Mouse (Mus musculus) embryonic fibroblast, embryonic 13.5 days (primary cell): Measurements from ENCODE around the gene 4930502E18Rik. TPM values are rescaled to one million over a fixed set of nuclear protein-coding genes. Genes with fewer than 3 reads are reported as not detected.
A peak's percentile ranks its signal among the peaks of the same experiment; 100 is the strongest.

ENCODE experiments used
- H3K27ac ChIP-seq: 2 replicates; pipeline ENCODE4 v1.5.1; 2012; ENCODE audit warnings: low read length, control low read depth, inconsistent platforms; ENCODE audit not compliant: insufficient read depth
- H3K4me1 ChIP-seq: 2 replicates; pipeline ENCODE4 v1.6.1; 2011; ENCODE audit warnings: low read length; ENCODE audit not compliant: control insufficient read depth, insufficient read depth
- H3K4me3 ChIP-seq: 2 replicates; pipeline ENCODE4 v1.5.1; 2011; ENCODE audit warnings: mild to moderate bottlenecking, control low read depth, low read length; ENCODE audit not compliant: insufficient read depth
- CTCF ChIP-seq: IDR thresholded peaks from 2 replicates; pipeline ENCODE4 v1.5.1; 2011; ENCODE audit warnings: mild to moderate bottlenecking, control low read depth, low read length, moderate library complexity, borderline replicate concordance; ENCODE audit not compliant: insufficient read depth
- POLR2A ChIP-seq: IDR thresholded peaks from 2 replicates; pipeline ENCODE4 v1.6.1; 2011; ENCODE audit warnings: low read depth, mild to moderate bottlenecking, control low read depth, low read length, moderate library complexity
- polyA plus RNA-seq: library from polyadenylated mRNA; stranded (reverse); fragments of >200 nt; gene quantifications from 2 replicates; pipeline ENCODE4 v1.2.4, GENCODE M21; 2011; ENCODE audit warnings: low read depth; ENCODE audit not compliant: missing spikeins, insufficient read length

The 4930502E18Rik gene
- polyA plus RNA-seq, 1 experiment, result not detected

DNA sequence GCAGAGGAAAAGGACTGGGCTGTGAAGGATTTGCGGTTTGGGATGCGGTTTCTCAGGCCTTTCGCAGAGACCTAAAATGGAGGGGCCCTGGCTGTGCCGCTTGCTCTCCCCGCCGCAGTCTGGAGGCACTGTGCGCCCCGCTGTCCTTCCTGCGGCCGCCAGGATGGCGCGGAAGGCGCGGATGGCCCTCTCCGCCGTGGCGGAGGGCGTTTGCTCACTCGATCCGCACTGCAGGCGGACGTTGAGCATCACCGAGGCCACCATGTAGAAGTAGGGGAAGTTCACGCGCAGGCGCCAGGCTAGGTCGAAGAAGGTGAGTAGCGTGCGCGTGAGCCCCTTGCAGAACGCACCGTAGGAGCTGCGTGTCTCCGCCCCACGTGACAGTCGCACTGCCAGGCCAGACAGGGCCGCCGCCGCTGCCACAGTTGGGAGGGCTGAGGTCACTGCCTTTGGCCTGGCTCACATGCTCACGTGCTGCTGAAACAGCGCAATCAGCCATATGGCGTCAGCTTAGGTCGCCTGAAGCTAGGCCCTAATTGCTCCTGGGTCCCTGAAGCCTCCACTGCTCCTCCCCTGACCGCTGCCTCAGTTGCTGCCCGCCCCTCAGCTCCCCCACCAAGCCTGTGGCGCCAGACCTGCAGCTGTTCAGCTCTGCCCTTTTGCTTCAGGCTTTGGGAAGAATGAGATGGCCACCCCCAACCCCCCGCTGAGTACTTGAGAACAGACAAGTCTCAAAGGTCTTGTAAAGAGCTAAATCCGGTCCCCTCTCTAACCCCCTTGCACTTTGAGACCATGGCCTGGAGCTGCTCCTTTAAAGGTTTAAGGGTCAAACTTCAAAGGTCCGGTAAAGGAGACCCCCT lies 8.1 kb upstream of the 4930502E18Rik start:
- TF ChIP-seq POLR2A, result no peak
- no peak for TF ChIP-seq CTCF
- no peaks in the 10 kb centered on the region for H3K4me1 ChIP-seq
- H3K4me3 ChIP-seq, result peak overlapping the region; percentile 15; the same call in 1 of the 2 replicates
- H3K27ac ChIP-seq, result no peak overlapping the region

DNA sequence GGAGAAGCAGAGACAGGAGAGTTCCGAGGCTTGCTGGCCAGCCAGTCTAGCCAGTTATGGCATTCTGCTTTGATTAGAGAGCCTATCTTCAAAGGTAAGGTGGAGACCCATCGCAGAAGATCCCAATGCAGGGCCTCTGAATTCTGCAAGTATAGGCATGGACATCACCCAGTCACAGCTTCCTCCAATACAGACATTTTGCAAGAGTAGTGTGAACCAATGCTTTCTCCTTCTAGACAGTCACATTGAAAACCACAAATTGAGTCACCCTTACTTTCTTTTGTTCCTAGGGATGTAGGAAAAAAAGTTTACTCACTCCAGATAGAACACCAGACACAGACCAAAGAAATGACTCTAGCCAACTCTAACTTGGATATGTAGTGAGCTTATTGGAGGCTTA lies 4.3 kb downstream of the 4930502E18Rik start:
- TF ChIP-seq CTCF (no peak), POLR2A (no peak)
- Histone ChIP-seq H3K27ac (no peak overlapping the region), H3K4me3 (no peak overlapping the region), H3K4me1 (no peaks in the 10 kb centered on the region)

DNA sequence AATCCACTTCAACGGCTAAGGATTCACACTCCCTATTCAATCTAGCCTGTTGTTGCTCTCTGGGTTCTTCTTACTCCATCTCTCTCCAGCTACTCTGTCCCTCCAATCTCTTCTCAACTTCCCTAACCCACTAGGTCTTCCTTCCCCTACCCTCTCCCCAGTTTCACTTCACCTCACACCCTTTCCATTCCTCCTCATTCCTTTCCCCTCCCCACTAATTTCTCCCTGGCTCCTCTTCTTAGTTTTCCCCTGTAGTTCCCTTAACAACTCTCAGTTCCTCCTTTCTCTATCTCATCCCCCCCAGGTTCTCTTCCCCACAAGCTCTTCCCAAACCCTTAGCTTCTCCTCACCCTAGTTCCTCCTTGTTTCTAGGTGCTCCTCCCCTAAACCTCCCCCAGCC lies 28.2 kb downstream of the 4930502E18Rik start:
- Histone ChIP-seq H3K4me1 (no peaks in the 10 kb centered on the region), H3K27ac (no peak overlapping the region)
- TF ChIP-seq CTCF, result no peak
- TF ChIP-seq POLR2A, result no peak

DNA sequence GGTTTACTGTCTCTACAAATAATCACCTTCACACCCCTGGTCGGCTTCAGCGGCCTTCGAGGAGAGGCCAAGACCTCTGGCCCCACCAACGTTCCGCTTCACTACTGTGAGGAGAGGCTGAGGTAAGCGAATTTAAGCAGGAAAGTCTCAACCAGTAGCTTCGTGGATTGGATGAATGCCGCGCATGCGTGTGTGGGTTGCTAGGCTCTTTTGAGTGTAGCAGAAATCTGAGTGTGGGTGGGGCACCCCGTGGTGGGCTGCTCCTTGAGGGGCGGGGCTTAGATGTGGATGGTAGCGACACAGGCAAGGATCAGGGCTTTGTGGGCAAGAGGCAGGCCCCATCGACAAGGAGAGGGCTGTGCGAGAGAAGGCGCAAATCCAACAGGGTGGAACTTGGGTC lies 33.1 kb downstream of the 4930502E18Rik start, which contains the start of gene 1700013H16Rik:
Gene 1700013H16Rik, minus strand, starts transcription at position 96 of the 400 bp plus-strand sequence.
- Histone ChIP-seq H3K4me3 (no peak within 1 kb of the TSS), H3K4me1 (no peaks in the 10 kb centered on the region), H3K27ac (no peak within 1 kb of the TSS)
- no peak for TF ChIP-seq POLR2A
- TF ChIP-seq CTCF, result no peak

More for the DNA sequence above, 28.2 kb downstream of the 4930502E18Rik start:
- H3K4me3 ChIP-seq, result no peak overlapping the region

DNA sequence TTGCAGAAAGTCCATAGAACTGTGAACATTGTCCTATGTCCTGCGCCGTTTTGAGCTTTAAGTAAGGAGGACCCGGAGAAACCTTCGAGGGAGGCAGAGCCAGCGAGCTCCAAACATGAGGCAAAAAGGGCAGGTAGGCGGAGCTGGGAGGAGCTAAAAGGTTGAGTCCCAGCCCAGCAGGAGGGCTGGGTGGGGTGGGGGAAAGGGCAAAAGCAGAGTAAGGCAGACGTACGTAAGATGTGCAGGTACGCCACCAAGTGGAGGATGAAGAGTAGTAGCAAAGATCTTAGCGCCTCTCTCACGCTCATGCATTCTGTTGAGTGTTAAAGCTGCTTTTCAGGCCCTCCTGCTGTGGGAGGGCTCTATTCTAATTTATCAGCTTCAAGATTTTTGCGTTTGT lies 51.6 kb downstream of the 4930502E18Rik start, which contains the start of gene Zfp36l3:
Gene Zfp36l3, minus strand, starts transcription at position 119 of the 400 bp plus-strand sequence.
- no peak within 1 kb of the TSS for H3K4me3 ChIP-seq
- no peak for TF ChIP-seq CTCF
- no peak for TF ChIP-seq POLR2A
- no peaks in the 10 kb centered on the region for H3K4me1 ChIP-seq
- no peak within 1 kb of the TSS for H3K27ac ChIP-seq

Other genes starting within 250 kb of the 4930502E18Rik start
- 14.5 and 15.6 TPM in 2 replicates for gene Rtl8c, start 116.8 kb upstream of the 4930502E18Rik start, polyA plus RNA-seq
- not detected in 2 replicates for gene Gm14597, start 115.8 kb upstream of the 4930502E18Rik start, polyA plus RNA-seq
- gene Rtl8a, start 81.1 kb upstream of the 4930502E18Rik start, polyA plus RNA-seq, result 41.2 and 46.1 TPM in 2 replicates
- 42.5 and 45.2 TPM in 2 replicates for gene Rtl8b, start 54.4 kb upstream of the 4930502E18Rik start, polyA plus RNA-seq
- gene 1700013H16Rik, start 33.0 kb downstream of the 4930502E18Rik start, polyA plus RNA-seq, result not detected in 2 replicates
- not detected in 2 replicates for gene Zfp36l3, start 51.6 kb downstream of the 4930502E18Rik start, polyA plus RNA-seq
- gene Xlr, start 72.9 kb downstream of the 4930502E18Rik start, polyA plus RNA-seq, result 1.5 TPM in 1 of 2 replicates, not detected in the other